Mouse (Mus musculus): ENCODE data around the gene Dennd2a. TPM values are rescaled to one million over a fixed set of nuclear protein-coding genes. Genes with fewer than 3 reads are reported as not detected.

Gene Dennd2a
- polyA plus RNA-seq, 1 experiment from 2014 or later: 13.3 TPM

GRCm38 (mm10) chr6:39527811-39528210, 29.9 kb downstream of the Dennd2a start:
- no peak overlapping the region for H3K27ac ChIP-seq
- ATAC-seq (replicated peaks; ENCODE audit: low FRiP score, low read depth): no peak
- no peak for TF ChIP-seq CTCF (IDR thresholded peaks at IDR 0.05; ENCODE audit: low read depth)
- DNase-seq (ENCODE audit: low spot score): no peak
- H3K4me1 ChIP-seq (replicated peaks; ENCODE audit: insufficient read depth, low read length): no peaks in the 10 kb centered on the region
- no peak overlapping the region for H3K9ac ChIP-seq (ENCODE audit: low read depth, low read length)
- H3K27me3 ChIP-seq (ENCODE audit: insufficient read depth, low read length): no peaks in the 10 kb centered on the region
- H3K9me3 ChIP-seq (replicated peaks; ENCODE audit: low read length): no peaks in the 10 kb centered on the region
- no peak overlapping the region for H3K4me2 ChIP-seq (ENCODE audit: low read length)
- peaks cover 5% of the 10 kb centered on the region; the same call in 1 of the 2 replicates for H3K36me3 ChIP-seq (ENCODE audit: insufficient read depth, low read length)
- WGBS: 66% methylated on average over 4 of the region's 4 CpGs
- no peak overlapping the region for H3K4me3 ChIP-seq (replicated peaks; ENCODE audit: low read depth, low read length)

GRCm38 (mm10) chr6:39527337-39527784, 30.3 kb downstream of the Dennd2a start:
- DNase-seq (ENCODE audit: low spot score) (no peak), ATAC-seq (replicated peaks; ENCODE audit: low FRiP score, low read depth) (no peak)
- H3K9me3 ChIP-seq (replicated peaks; ENCODE audit: low read length): no peaks in the 10 kb centered on the region
- H3K27ac ChIP-seq: no peak overlapping the region
- peaks cover 9% of the 10 kb centered on the region; the same call in 1 of the 2 replicates for H3K36me3 ChIP-seq (ENCODE audit: insufficient read depth, low read length)
- no peak overlapping the region for H3K4me3 ChIP-seq (replicated peaks; ENCODE audit: low read depth, low read length)
- WGBS: 84% methylated on average over 7 of the region's 7 CpGs
- H3K9ac ChIP-seq (ENCODE audit: low read depth, low read length): no peak overlapping the region
- no peaks in the 10 kb centered on the region for H3K4me1 ChIP-seq (replicated peaks; ENCODE audit: insufficient read depth, low read length)
- TF ChIP-seq CTCF (IDR thresholded peaks at IDR 0.05; ENCODE audit: low read depth): no peak
- no peak overlapping the region for H3K4me2 ChIP-seq (ENCODE audit: low read length)
- no peaks in the 10 kb centered on the region for H3K27me3 ChIP-seq (ENCODE audit: insufficient read depth, low read length)

GRCm38 (mm10) chr6:39526797-39527196, 30.9 kb downstream of the Dennd2a start:
- Histone ChIP-seq H3K4me1 (replicated peaks; ENCODE audit: insufficient read depth, low read length) (no peaks in the 10 kb centered on the region), H3K36me3 (ENCODE audit: insufficient read depth, low read length) (peaks cover 12% of the 10 kb centered on the region; the same call in 1 of the 2 replicates), H3K9ac (ENCODE audit: low read depth, low read length) (no peak overlapping the region), H3K27me3 (ENCODE audit: insufficient read depth, low read length) (no peaks in the 10 kb centered on the region), H3K4me2 (ENCODE audit: low read length) (no peak overlapping the region), H3K4me3 (replicated peaks; ENCODE audit: low read depth, low read length) (no peak overlapping the region), H3K9me3 (replicated peaks; ENCODE audit: low read length) (no peaks in the 10 kb centered on the region), H3K27ac (no peak overlapping the region)
- WGBS: 77% methylated on average over 9 of the region's 10 CpGs
- DNase-seq (ENCODE audit: low spot score) (no peak), ATAC-seq (replicated peaks; ENCODE audit: low FRiP score, low read depth) (no peak)
- no peak for TF ChIP-seq CTCF (IDR thresholded peaks at IDR 0.05; ENCODE audit: low read depth)

GRCm38 (mm10) chr6:39523161-39523560, 34.5 kb downstream of the Dennd2a start:
- no peak for TF ChIP-seq CTCF (IDR thresholded peaks at IDR 0.05; ENCODE audit: low read depth)
- WGBS: 93% methylated on average over 13 of the region's 13 CpGs
- no peak for DNase-seq (ENCODE audit: low spot score)

GRCm38 (mm10) chr6:39522425-39522824, 35.2 kb downstream of the Dennd2a start:
- Histone ChIP-seq H3K4me2 (ENCODE audit: low read length) (no peak overlapping the region), H3K27me3 (ENCODE audit: insufficient read depth, low read length) (no peaks in the 10 kb centered on the region), H3K9me3 (replicated peaks; ENCODE audit: low read length) (no peaks in the 10 kb centered on the region), H3K27ac (no peak overlapping the region), H3K36me3 (ENCODE audit: insufficient read depth, low read length) (peaks cover 27% of the 10 kb centered on the region; the same call in 1 of the 2 replicates), H3K4me3 (replicated peaks; ENCODE audit: low read depth, low read length) (no peak overlapping the region), H3K4me1 (replicated peaks; ENCODE audit: insufficient read depth, low read length) (no peaks in the 10 kb centered on the region), H3K9ac (ENCODE audit: low read depth, low read length) (no peak overlapping the region)
- 76% methylated on average over 5 of the region's 5 CpGs for WGBS
- TF ChIP-seq CTCF (IDR thresholded peaks at IDR 0.05; ENCODE audit: low read depth): no peak
- no peak for DNase-seq (ENCODE audit: low spot score)
- ATAC-seq (replicated peaks; ENCODE audit: low FRiP score, low read depth): no peak

More at GRCm38 (mm10) chr6:39523161-39523560, 34.5 kb downstream of the Dennd2a start:
- Histone ChIP-seq H3K4me1 (replicated peaks; ENCODE audit: insufficient read depth, low read length) (no peaks in the 10 kb centered on the region), H3K4me2 (ENCODE audit: low read length) (no peak overlapping the region), H3K9ac (ENCODE audit: low read depth, low read length) (no peak overlapping the region), H3K27ac (no peak overlapping the region), H3K9me3 (replicated peaks; ENCODE audit: low read length) (no peaks in the 10 kb centered on the region), H3K36me3 (ENCODE audit: insufficient read depth, low read length) (peaks cover 27% of the 10 kb centered on the region; the same call in 1 of the 2 replicates), H3K27me3 (ENCODE audit: insufficient read depth, low read length) (no peaks in the 10 kb centered on the region), H3K4me3 (replicated peaks; ENCODE audit: low read depth, low read length) (no peak overlapping the region)
- no peak for ATAC-seq (replicated peaks; ENCODE audit: low FRiP score, low read depth)

GRCm38 (mm10) chr6:39515739-39516131, 41.9 kb downstream of the Dennd2a start:
- peaks cover 14% of the 10 kb centered on the region; the same call in 1 of the 2 replicates for H3K36me3 ChIP-seq (ENCODE audit: insufficient read depth, low read length)
- no peak overlapping the region for H3K4me3 ChIP-seq (replicated peaks; ENCODE audit: low read depth, low read length)
- H3K27me3 ChIP-seq (ENCODE audit: insufficient read depth, low read length): no peaks in the 10 kb centered on the region
- WGBS: 24% methylated on average over 6 of the region's 6 CpGs
- H3K4me1 ChIP-seq (replicated peaks; ENCODE audit: insufficient read depth, low read length): 0 out of 2 replicates have a peak, but pooled peaks cover 4% of the 10 kb centered on the region
- no peak for TF ChIP-seq CTCF (IDR thresholded peaks at IDR 0.05; ENCODE audit: low read depth)
- H3K9me3 ChIP-seq (replicated peaks; ENCODE audit: low read length): no peaks in the 10 kb centered on the region
- peak overlapping the region; percentile 30 for H3K4me2 ChIP-seq (ENCODE audit: low read length)
- peak; percentile 68 for DNase-seq (ENCODE audit: low spot score)
- ATAC-seq (replicated peaks; ENCODE audit: low FRiP score, low read depth): peak; percentile 65; the same call in 1 of the 2 replicates
- H3K9ac ChIP-seq (ENCODE audit: low read depth, low read length): no peak overlapping the region
- H3K27ac ChIP-seq: peak overlapping the region; percentile 78

Measured in kidney, postnatal 0 days (tissue).